Mouse (Mus musculus): Measurements from ENCODE around the gene Armh4. TPM values are rescaled to one million over a fixed set of nuclear protein-coding genes. Genes with fewer than 3 reads are reported as not detected.
"Not testable (repeated sequence)": the region's sequence is repeated elsewhere in the genome, so short reads cannot be mapped to it uniquely, and the experiment has no call there.

Gene Armh4
- polyA plus RNA-seq (2016; fragmentation: Nextera tagmentation; extraction: Ambion mirVana): 87.8 and 93.9 TPM in 2 replicates

- no peaks in the 10 kb centered on the region for H3K9me3 ChIP-seq (replicated peaks)
- peaks cover 14% of the 10 kb centered on the region for H3K4me1 ChIP-seq (replicated peaks)
- H3K4me2 ChIP-seq: peak within 1 kb of the TSS; percentile 61
- ATAC-seq (ENCODE audit: insufficient number of reproducible peaks, low FRiP score): peak; percentile 94
- H3K4me3 ChIP-seq: peak within 1 kb of the TSS; percentile 54
- peak within 1 kb of the TSS; percentile 61 for H3K9ac ChIP-seq
- H3K36me3 ChIP-seq: no peaks in the 10 kb centered on the region
- H3K27ac ChIP-seq (ENCODE audit: poor library complexity, severe bottlenecking): peak within 1 kb of the TSS; percentile 68
- H3K27me3 ChIP-seq (replicated peaks): no peaks in the 10 kb centered on the region
- WGBS: under 1% methylated on average over 24 of the region's 24 CpGs
These were observed at the start of gene Armh4 for GRCm38 (mm10) chr14:49782715-49783531. Gene Armh4 (minus strand): TSS chr14:49783383.

GRCm38 (mm10) chr14:49829192-49830171 is 46.3 kb upstream of the Armh4 start:
- H3K4me3 ChIP-seq: peak overlapping the region; percentile 42

GRCm38 (mm10) chr14:49819721-49820440 is 36.7 kb upstream of the Armh4 start:
- not testable (repeated sequence) for ATAC-seq (ENCODE audit: insufficient number of reproducible peaks, low FRiP score); H3K4me1 ChIP-seq (replicated peaks); H3K4me3 ChIP-seq; H3K27me3 ChIP-seq (replicated peaks); H3K4me2 ChIP-seq; H3K9ac ChIP-seq; H3K27ac ChIP-seq (ENCODE audit: poor library complexity, severe bottlenecking); H3K9me3 ChIP-seq (replicated peaks); H3K36me3 ChIP-seq
- 69% methylated on average over 8 of the region's 8 CpGs for WGBS

More at GRCm38 (mm10) chr14:49829192-49830171, 46.3 kb upstream of the Armh4 start:
- 10% methylated on average over 17 of the region's 17 CpGs for WGBS
- no peaks in the 10 kb centered on the region for H3K27me3 ChIP-seq (replicated peaks)
- peak overlapping the region; percentile 36; the same call in 1 of the 2 replicates for H3K9ac ChIP-seq
- H3K36me3 ChIP-seq: no peaks in the 10 kb centered on the region
- H3K27ac ChIP-seq (ENCODE audit: poor library complexity, severe bottlenecking): no peak overlapping the region
- H3K4me2 ChIP-seq: peak overlapping the region; percentile 74
- ATAC-seq (ENCODE audit: insufficient number of reproducible peaks, low FRiP score): no peak
- H3K4me1 ChIP-seq (replicated peaks): no peaks in the 10 kb centered on the region
- H3K9me3 ChIP-seq (replicated peaks): no peaks in the 10 kb centered on the region

- not testable (repeated sequence) for H3K4me2 ChIP-seq; H3K27me3 ChIP-seq (replicated peaks); H3K9me3 ChIP-seq (replicated peaks); ATAC-seq (ENCODE audit: insufficient number of reproducible peaks, low FRiP score); H3K4me1 ChIP-seq (replicated peaks); H3K4me3 ChIP-seq; H3K9ac ChIP-seq; H3K27ac ChIP-seq (ENCODE audit: poor library complexity, severe bottlenecking); H3K36me3 ChIP-seq
- WGBS: 73% methylated on average over 6 of the region's 6 CpGs
These were observed 35.6 kb upstream of the Armh4 start for GRCm38 (mm10) chr14:49818713-49819208.

GRCm38 (mm10) chr14:49812966-49813365 is 29.8 kb upstream of the Armh4 start:
- not testable (repeated sequence) for H3K9ac ChIP-seq; H3K27me3 ChIP-seq (replicated peaks); H3K4me3 ChIP-seq; H3K4me2 ChIP-seq; H3K9me3 ChIP-seq (replicated peaks); H3K27ac ChIP-seq (ENCODE audit: poor library complexity, severe bottlenecking); H3K36me3 ChIP-seq; H3K4me1 ChIP-seq (replicated peaks); ATAC-seq (ENCODE audit: insufficient number of reproducible peaks, low FRiP score)
- WGBS: 78% methylated on average over 9 of the region's 9 CpGs

GRCm38 (mm10) chr14:49805051-49805450 is 21.9 kb upstream of the Armh4 start:
- H3K9ac ChIP-seq; H3K27me3 ChIP-seq (replicated peaks); H3K4me2 ChIP-seq; H3K4me1 ChIP-seq (replicated peaks); ATAC-seq (ENCODE audit: insufficient number of reproducible peaks, low FRiP score); H3K4me3 ChIP-seq; H3K27ac ChIP-seq (ENCODE audit: poor library complexity, severe bottlenecking); H3K36me3 ChIP-seq; H3K9me3 ChIP-seq (replicated peaks): not testable (repeated sequence)

- Histone ChIP-seq H3K27ac (ENCODE audit: poor library complexity, severe bottlenecking) (no peak overlapping the region), H3K4me3 (no peak overlapping the region), H3K27me3 (replicated peaks) (no peaks in the 10 kb centered on the region), H3K9me3 (replicated peaks) (no peaks in the 10 kb centered on the region), H3K4me2 (no peak overlapping the region), H3K36me3 (no peaks in the 10 kb centered on the region), H3K4me1 (replicated peaks) (no peaks in the 10 kb centered on the region), H3K9ac (no peak overlapping the region)
- 12% methylated on average over 4 of the region's 4 CpGs for WGBS
- no peak for ATAC-seq (ENCODE audit: insufficient number of reproducible peaks, low FRiP score)
These were observed 18.3 kb upstream of the Armh4 start for GRCm38 (mm10) chr14:49801444-49801843.

- 41% methylated on average over 4 of the region's 4 CpGs for WGBS
- Histone ChIP-seq H3K27me3 (replicated peaks) (no peaks in the 10 kb centered on the region), H3K36me3 (no peaks in the 10 kb centered on the region), H3K9me3 (replicated peaks) (no peaks in the 10 kb centered on the region), H3K9ac (no peak overlapping the region), H3K4me1 (replicated peaks) (0 out of 2 replicates have a peak, but pooled peaks cover 3% of the 10 kb centered on the region), H3K4me3 (no peak overlapping the region), H3K4me2 (peak overlapping the region; percentile 33), H3K27ac (ENCODE audit: poor library complexity, severe bottlenecking) (peak overlapping the region; percentile 76)
- no peak for ATAC-seq (ENCODE audit: insufficient number of reproducible peaks, low FRiP score)
These were observed 10.8 kb upstream of the Armh4 start for GRCm38 (mm10) chr14:49793948-49794347.

GRCm38 (mm10) chr14:49790542-49790941 is 7.4 kb upstream of the Armh4 start:
- Histone ChIP-seq H3K4me2 (peak overlapping the region; percentile 19; the same call in 1 of the 2 replicates), H3K9ac (no peak overlapping the region)
- WGBS: 38% methylated on average over 4 of the region's 4 CpGs

GRCm38 (mm10) chr14:49785793-49786192 is 2.6 kb upstream of the Armh4 start:
- ATAC-seq (ENCODE audit: insufficient number of reproducible peaks, low FRiP score): no peak
- 59% methylated on average over 2 of the region's 2 CpGs for WGBS
- no peaks in the 10 kb centered on the region for H3K36me3 ChIP-seq
- no peak overlapping the region for H3K9ac ChIP-seq
- H3K27ac ChIP-seq (ENCODE audit: poor library complexity, severe bottlenecking): no peak overlapping the region
- H3K9me3 ChIP-seq (replicated peaks): no peaks in the 10 kb centered on the region
- H3K4me2 ChIP-seq: no peak overlapping the region
- H3K4me3 ChIP-seq: no peak overlapping the region
- no peaks in the 10 kb centered on the region for H3K27me3 ChIP-seq (replicated peaks)
- peaks cover 16% of the 10 kb centered on the region for H3K4me1 ChIP-seq (replicated peaks)

More at GRCm38 (mm10) chr14:49790542-49790941, 7.4 kb upstream of the Armh4 start:
- peak overlapping the region; percentile 68 for H3K27ac ChIP-seq (ENCODE audit: poor library complexity, severe bottlenecking)
- ATAC-seq (ENCODE audit: insufficient number of reproducible peaks, low FRiP score): no peak
- H3K27me3 ChIP-seq (replicated peaks): no peaks in the 10 kb centered on the region
- H3K4me3 ChIP-seq: no peak overlapping the region
- H3K4me1 ChIP-seq (replicated peaks): 0 out of 2 replicates have a peak, but pooled peaks cover 3% of the 10 kb centered on the region
- H3K9me3 ChIP-seq (replicated peaks): no peaks in the 10 kb centered on the region
- H3K36me3 ChIP-seq: no peaks in the 10 kb centered on the region

All from heart, embryonic 12.5 days (tissue).